Mouse (Mus musculus) limb, embryonic 11.5 days (tissue): ENCODE data around the gene Prss36. TPM values are rescaled to one million over a fixed set of nuclear protein-coding genes. Genes with fewer than 3 reads are reported as not detected.

Experiments used
- ATAC-seq: fragments of 200-750 bp; cut with Nextera tagmentation; 2 replicates; pipeline ENCODE4 v1.8.0; 2017; ENCODE audit warnings: low read depth; ENCODE audit not compliant: insufficient number of reproducible peaks, low FRiP score, low TSS enrichment
- DNase-seq: peaks from one replicate; pipeline ENCODE4 v3.0.0-alpha.2; 2015; ENCODE audit warnings: low spot score
- H3K27ac ChIP-seq: fragments of 300-500 bp; sonication (generic); replicated peaks from 2 replicates; pipeline ENCODE4 v1.5.1; 2014; ENCODE audit warnings: low read depth, mild to moderate bottlenecking, low read length
- H3K27me3 ChIP-seq: fragments of 300-500 bp; sonication (generic); 2 replicates; pipeline ENCODE4 v1.6.1; 2014; ENCODE audit warnings: mild to moderate bottlenecking, low read length, mixed read lengths; ENCODE audit not compliant: control insufficient read depth, insufficient read depth
- H3K36me3 ChIP-seq: fragments of 300-500 bp; sonication (generic); 2 replicates; pipeline ENCODE4 v1.6.1; 2014; ENCODE audit warnings: mild to moderate bottlenecking, low read length, moderate library complexity, mixed read lengths; ENCODE audit not compliant: control insufficient read depth, insufficient read depth
- H3K4me1 ChIP-seq: fragments of 300-500 bp; sonication (generic); 2 replicates; pipeline ENCODE4 v1.6.1; 2014; ENCODE audit warnings: low read length, mixed read lengths; ENCODE audit not compliant: control insufficient read depth, insufficient read depth
- H3K4me2 ChIP-seq: fragments of 300-500 bp; sonication (generic); 2 replicates; pipeline ENCODE4 v1.6.1; 2014; ENCODE audit warnings: low read depth, mild to moderate bottlenecking, moderate library complexity; ENCODE audit not compliant: severe bottlenecking
- H3K4me3 ChIP-seq: fragments of 300-500 bp; sonication (generic); 2 replicates; pipeline ENCODE4 v1.5.1; 2014; ENCODE audit warnings: low read depth, low read length
- H3K9ac ChIP-seq: fragments of 300-500 bp; sonication (generic); 2 replicates; pipeline ENCODE4 v1.6.1; 2014; ENCODE audit warnings: mild to moderate bottlenecking, low read length
- H3K9me3 ChIP-seq: fragments of 300-500 bp; sonication (generic); 2 replicates; pipeline ENCODE4 v1.6.1; 2016; ENCODE audit warnings: low read length; ENCODE audit not compliant: control insufficient read depth
- WGBS: fragments of 180-500 bp; shearing (Covaris S2); extraction: QIAGEN DNeasy Blood & Tissue Kit; methylation state at CpG from one replicate; pipeline ENCODE4 v1.1.7; 2014; 5-methylcytosine and 5-hydroxymethylcytosine counted together
- polyA plus RNA-seq: library from polyadenylated mRNA; unstranded; fragments of >200 nt; fragmentation: Nextera tagmentation; extraction: Ambion mirVana; gene quantifications from 2 replicates; pipeline ENCODE4 v1.2.1, GENCODE M21; 2014

The Prss36 gene
- polyA plus RNA-seq, 1 experiment from 2014 or later, result 11.5 TPM

GRCm38 (mm10) chr7:127922451-127923275 is 23.9 kb downstream of the Prss36 start:
- Histone ChIP-seq H3K4me2 (no peak overlapping the region), H3K9me3 (no peaks in the 10 kb centered on the region), H3K27me3 (no peaks in the 10 kb centered on the region; the same call in 1 of the 2 replicates), H3K27ac (no peak overlapping the region), H3K4me1 (no peaks in the 10 kb centered on the region), H3K4me3 (no peak overlapping the region), H3K9ac (no peak overlapping the region), H3K36me3 (peaks cover 8% of the 10 kb centered on the region; the same call in 1 of the 2 replicates)
- WGBS, result 79% methylated on average over 6 of the region's 6 CpGs
- no peak for ATAC-seq
- no peak for DNase-seq

GRCm38 (mm10) chr7:127921516-127921915 is 25.0 kb downstream of the Prss36 start:
- DNase-seq, result no peak

GRCm38 (mm10) chr7:127919290-127919689 is 27.2 kb downstream of the Prss36 start:
- Histone ChIP-seq H3K4me2 (no peak overlapping the region), H3K9me3 (no peaks in the 10 kb centered on the region), H3K36me3 (peaks cover 8% of the 10 kb centered on the region; the same call in 1 of the 2 replicates), H3K9ac (no peak overlapping the region), H3K4me1 (no peaks in the 10 kb centered on the region), H3K4me3 (no peak overlapping the region), H3K27ac (no peak overlapping the region), H3K27me3 (no peaks in the 10 kb centered on the region)
- 84% methylated on average over 7 of the region's 7 CpGs for WGBS
- DNase-seq, result no peak
- ATAC-seq, result no peak

More at GRCm38 (mm10) chr7:127921516-127921915, 25.0 kb downstream of the Prss36 start:
- Histone ChIP-seq H3K9ac (no peak overlapping the region), H3K36me3 (peaks cover 9% of the 10 kb centered on the region; the same call in 1 of the 2 replicates), H3K4me3 (no peak overlapping the region), H3K4me2 (no peak overlapping the region), H3K9me3 (no peaks in the 10 kb centered on the region), H3K27ac (no peak overlapping the region), H3K4me1 (no peaks in the 10 kb centered on the region), H3K27me3 (no peaks in the 10 kb centered on the region)
- 62% methylated on average over 8 of the region's 8 CpGs for WGBS
- ATAC-seq, result no peak

GRCm38 (mm10) chr7:127918203-127918602 is 28.3 kb downstream of the Prss36 start:
- peaks cover 8% of the 10 kb centered on the region; the same call in 1 of the 2 replicates for H3K36me3 ChIP-seq
- WGBS, result 56% methylated on average over 3 of the region's 3 CpGs

GRCm38 (mm10) chr7:127915293-127915692 is 31.2 kb downstream of the Prss36 start:
- WGBS, result 87% methylated on average over 12 of the region's 12 CpGs

More at GRCm38 (mm10) chr7:127918203-127918602, 28.3 kb downstream of the Prss36 start:
- Histone ChIP-seq H3K4me1 (no peaks in the 10 kb centered on the region), H3K4me3 (no peak overlapping the region), H3K9me3 (no peaks in the 10 kb centered on the region), H3K27ac (no peak overlapping the region), H3K27me3 (no peaks in the 10 kb centered on the region), H3K4me2 (no peak overlapping the region), H3K9ac (no peak overlapping the region)
- ATAC-seq (no peak), DNase-seq (peak; percentile 65)

GRCm38 (mm10) chr7:127912938-127913337 is 33.6 kb downstream of the Prss36 start:
- no peak overlapping the region for H3K27ac ChIP-seq
- H3K4me3 ChIP-seq, result peak overlapping the region; percentile 80
- peaks cover 12% of the 10 kb centered on the region for H3K36me3 ChIP-seq
- 0 out of 2 replicates have a peak, but pooled peaks cover 3% of the 10 kb centered on the region for H3K4me1 ChIP-seq
- DNase-seq (no peak), ATAC-seq (no peak)
- H3K9me3 ChIP-seq, result no peaks in the 10 kb centered on the region
- 27% methylated on average over 4 of the region's 4 CpGs for WGBS
- peak overlapping the region; percentile 58 for H3K4me2 ChIP-seq
- H3K27me3 ChIP-seq, result no peaks in the 10 kb centered on the region
- peak overlapping the region; percentile 71; the same call in 1 of the 2 replicates for H3K9ac ChIP-seq

More at GRCm38 (mm10) chr7:127915293-127915692, 31.2 kb downstream of the Prss36 start:
- Histone ChIP-seq H3K9me3 (no peaks in the 10 kb centered on the region), H3K4me1 (0 out of 2 replicates have a peak, but pooled peaks cover 3% of the 10 kb centered on the region), H3K36me3 (peaks cover 8% of the 10 kb centered on the region; the same call in 1 of the 2 replicates), H3K4me2 (no peak overlapping the region), H3K9ac (no peak overlapping the region), H3K4me3 (no peak overlapping the region), H3K27me3 (no peaks in the 10 kb centered on the region), H3K27ac (no peak overlapping the region)
- ATAC-seq (no peak), DNase-seq (no peak)

DNA sequence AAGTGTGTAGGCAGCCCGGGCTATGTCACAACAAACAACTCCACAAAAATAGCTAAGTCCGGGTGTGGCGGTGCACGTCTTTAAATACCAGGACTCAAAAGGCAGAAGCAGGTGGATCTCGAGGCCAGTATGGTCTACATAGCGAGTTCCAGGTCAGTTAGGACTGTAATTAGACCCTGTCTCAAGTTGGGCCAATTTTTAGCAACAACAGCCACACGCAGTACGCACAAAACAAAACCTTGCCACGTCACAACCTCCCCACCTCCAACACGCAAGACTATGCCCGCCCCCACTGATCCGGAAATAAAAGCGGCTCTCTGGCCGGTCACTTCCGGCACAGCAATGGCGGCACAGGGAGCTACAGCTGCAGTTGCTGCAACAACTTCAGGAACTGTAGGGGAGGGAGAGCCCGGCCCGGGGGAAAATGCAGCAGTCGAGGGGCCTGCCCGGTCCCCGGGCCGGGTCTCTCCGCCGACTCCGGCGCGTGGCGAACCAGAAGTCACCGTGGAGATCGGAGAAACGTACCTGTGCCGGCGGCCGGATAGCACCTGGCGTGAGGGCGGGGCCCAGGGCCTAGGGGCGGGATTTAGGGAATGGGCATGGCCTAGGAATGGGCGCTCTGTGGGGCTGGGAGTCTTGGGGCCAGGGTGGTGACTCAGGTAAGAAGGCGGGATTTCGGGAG is 34.2 kb downstream of the Prss36 start, which contains the start of gene Kat8:
TSS of gene Kat8 (plus strand) at position 327 of the 682 bp plus-strand sequence.
- Histone ChIP-seq H3K4me2 (peak within 1 kb of the TSS; percentile 58), H3K27me3 (no peaks in the 10 kb centered on the region), H3K4me1 (0 out of 2 replicates have a peak, but pooled peaks cover 3% of the 10 kb centered on the region), H3K4me3 (peak within 1 kb of the TSS; percentile 80), H3K9ac (peak within 1 kb of the TSS; percentile 71), H3K9me3 (no peaks in the 10 kb centered on the region), H3K36me3 (peaks cover 16% of the 10 kb centered on the region), H3K27ac (peak within 1 kb of the TSS; percentile 77)
- DNase-seq, result peak; percentile 93
- ATAC-seq, result peak; percentile 92
- WGBS, result 2% methylated on average over 40 of the region's 40 CpGs

DNA sequence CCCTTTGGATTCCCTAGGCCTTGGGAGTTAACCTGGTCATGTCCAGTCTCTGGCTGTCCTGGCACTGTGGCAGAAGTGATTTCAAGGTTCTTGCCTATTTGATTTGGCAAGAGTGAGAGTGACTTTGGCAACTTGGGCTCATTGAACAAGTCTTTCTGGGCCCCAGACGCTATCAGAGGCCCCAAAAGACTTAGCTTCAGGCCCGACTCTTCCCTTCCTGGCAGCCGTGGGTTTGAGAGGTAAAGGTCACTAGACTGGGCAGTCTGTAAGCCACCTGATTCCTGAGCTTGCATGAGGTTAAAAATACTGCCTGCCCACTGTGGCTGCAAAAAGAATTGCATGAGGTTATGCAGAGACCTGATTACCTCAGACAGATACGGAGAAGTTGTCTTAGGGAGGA is 37.9 kb downstream of the Prss36 start:
- WGBS, result 92% methylated on average over 4 of the region's 4 CpGs
- DNase-seq, result no peak
- H3K9ac ChIP-seq, result no peak overlapping the region
- no peak overlapping the region for H3K4me2 ChIP-seq
- H3K9me3 ChIP-seq, result no peaks in the 10 kb centered on the region
- no peak for ATAC-seq
- H3K27me3 ChIP-seq, result no peaks in the 10 kb centered on the region
- no peak overlapping the region for H3K27ac ChIP-seq
- H3K36me3 ChIP-seq, result peaks cover 20% of the 10 kb centered on the region
- no peak overlapping the region for H3K4me3 ChIP-seq
- H3K4me1 ChIP-seq, result 0 out of 2 replicates have a peak, but pooled peaks cover 3% of the 10 kb centered on the region
